Mouse (Mus musculus) cortical plate, adult 2 months (tissue): ENCODE data around the gene Cenph. TPM values are rescaled to one million over a fixed set of nuclear protein-coding genes. Genes with fewer than 3 reads are reported as not detected.

Experiments used
- H3K27ac ChIP-seq: fragments of 200-500 bp; 2 replicates; pipeline ENCODE4 v1.5.1; 2012; ENCODE audit warnings: low read length, control low read depth, inconsistent platforms; ENCODE audit not compliant: insufficient read depth
- H3K4me1 ChIP-seq: fragments of 200-500 bp; 2 replicates; pipeline ENCODE4 v1.6.1; 2011; ENCODE audit warnings: low read length; ENCODE audit not compliant: control insufficient read depth, insufficient read depth
- H3K4me3 ChIP-seq: fragments of 200-500 bp; 2 replicates; pipeline ENCODE4 v1.5.1; 2011; ENCODE audit warnings: mild to moderate bottlenecking, low read length, control low read depth; ENCODE audit not compliant: insufficient read depth
- CTCF ChIP-seq: fragments of 200-500 bp; IDR thresholded peaks from 2 replicates; pipeline ENCODE4 v1.5.1; 2011; ENCODE audit warnings: mild to moderate bottlenecking, control low read depth, low read length; ENCODE audit not compliant: insufficient read depth; ENCODE audit errors: extremely low read depth
- POLR2A ChIP-seq: fragments of 200-500 bp; IDR thresholded peaks from 2 replicates; pipeline ENCODE4 v1.6.1; 2011; ENCODE audit warnings: mild to moderate bottlenecking, low read length, control low read depth; ENCODE audit not compliant: insufficient read depth; ENCODE audit errors: extremely low read depth
- polyA plus RNA-seq: library from polyadenylated mRNA; depleted of rRNA; stranded (reverse); fragments of >200 nt; gene quantifications from 2 replicates; pipeline ENCODE4 v1.2.3, GENCODE M21; 2012; rRNA removed

Gene Cenph
- polyA plus RNA-seq, 1 experiment = 1.2 TPM

GRCm38 (mm10) chr13:100725194-100725593 is 50.5 kb downstream of the Cenph start:
- no peak overlapping the region for H3K27ac ChIP-seq
- H3K4me1 ChIP-seq = peaks cover 4% of the 10 kb centered on the region; the same call in 1 of the 2 replicates
- TF ChIP-seq CTCF (no peak), POLR2A (no peak)
- no peak overlapping the region for H3K4me3 ChIP-seq

GRCm38 (mm10) chr13:100724051-100724754 is 51.5 kb downstream of the Cenph start:
- H3K4me3 ChIP-seq = no peak overlapping the region
- H3K4me1 ChIP-seq = peaks cover 2% of the 10 kb centered on the region; the same call in 1 of the 2 replicates
- no peak overlapping the region for H3K27ac ChIP-seq
- TF ChIP-seq POLR2A = no peak
- no peak for TF ChIP-seq CTCF

GRCm38 (mm10) chr13:100721656-100722055 is 54.0 kb downstream of the Cenph start:
- no peak for TF ChIP-seq POLR2A
- no peak for TF ChIP-seq CTCF
- Histone ChIP-seq H3K4me3 (no peak overlapping the region), H3K4me1 (peaks cover 2% of the 10 kb centered on the region; the same call in 1 of the 2 replicates), H3K27ac (no peak overlapping the region)

- Histone ChIP-seq H3K4me1 (no peaks in the 10 kb centered on the region), H3K4me3 (no peak overlapping the region), H3K27ac (no peak overlapping the region)
- TF ChIP-seq POLR2A (no peak), CTCF (no peak)
These were observed 60.2 kb downstream of the Cenph start for GRCm38 (mm10) chr13:100715467-100715866.

Other genes starting within 250 kb of the Cenph start
- 9.3 and 10.3 TPM in 2 replicates for gene Ocln, start 223.2 kb downstream of the Cenph start, polyA plus RNA-seq
- 1.6 and 1.9 TPM in 2 replicates for gene Marveld2, start 158.9 kb downstream of the Cenph start, polyA plus RNA-seq
- 147 and 150 TPM in 2 replicates for gene Ak6, start 124.9 kb downstream of the Cenph start, polyA plus RNA-seq
- gene Rad17, start 124.8 kb downstream of the Cenph start, polyA plus RNA-seq = 12.7 and 13.0 TPM in 2 replicates
- gene Taf9, start 124.3 kb downstream of the Cenph start, polyA plus RNA-seq = 19.6 and 22.3 TPM in 2 replicates
- gene Ccdc125, start 106.2 kb downstream of the Cenph start, polyA plus RNA-seq = 0.34 and 0.58 TPM in 2 replicates
- gene Cdk7, start 45.0 kb downstream of the Cenph start, polyA plus RNA-seq = 19.5 and 20.6 TPM in 2 replicates
- 85.2 and 87.5 TPM in 2 replicates for gene Mrps36, start 31.2 kb downstream of the Cenph start, polyA plus RNA-seq
- gene Ccnb1, start 10.7 kb upstream of the Cenph start, polyA plus RNA-seq = 0.49 and 1.3 TPM in 2 replicates
- gene Slc30a5, start 57.5 kb upstream of the Cenph start, polyA plus RNA-seq = 43.5 and 43.7 TPM in 2 replicates